Mouse (Mus musculus) limb, embryonic 10.5 days (tissue): ENCODE data around the gene Bpnt1. TPM values are rescaled to one million over a fixed set of nuclear protein-coding genes. Genes with fewer than 3 reads are reported as not detected.

Experiments
- DNase-seq: peaks from one replicate; pipeline ENCODE4 v3.0.0-alpha.2; 2017; ENCODE audit warnings: low spot score
- H3K27ac ChIP-seq: fragments of 300-500 bp; sonication (generic); 2 replicates; pipeline ENCODE4 v1.5.1; 2016; ENCODE audit warnings: mild to moderate bottlenecking
- H3K27me3 ChIP-seq: fragments of 300-500 bp; sonication (generic); 2 replicates; pipeline ENCODE4 v1.6.1; 2016; ENCODE audit warnings: low read depth, mild to moderate bottlenecking; ENCODE audit not compliant: poor library complexity, severe bottlenecking
- H3K36me3 ChIP-seq: fragments of 300-500 bp; sonication (generic); 2 replicates; pipeline ENCODE4 v1.6.1; 2016; ENCODE audit warnings: mild to moderate bottlenecking, moderate library complexity
- H3K4me1 ChIP-seq: fragments of 300-500 bp; sonication (generic); 2 replicates; pipeline ENCODE4 v1.6.1; 2016
- H3K4me3 ChIP-seq: fragments of 300-500 bp; sonication (generic); 2 replicates; pipeline ENCODE4 v1.5.1; 2016; ENCODE audit warnings: mild to moderate bottlenecking, moderate library complexity
- H3K9me3 ChIP-seq: fragments of 300-500 bp; sonication (generic); replicated peaks from 2 replicates; pipeline ENCODE4 v1.6.1; 2016; ENCODE audit warnings: mild to moderate bottlenecking
- WGBS: fragments of 180-500 bp; shearing (Covaris S2); methylation state at CpG from one replicate; pipeline ENCODE4 v1.1.7; 2016; 5-methylcytosine and 5-hydroxymethylcytosine counted together
- polyA plus RNA-seq: library from polyadenylated mRNA; unstranded; fragments of >200 nt; fragmentation: Nextera tagmentation; extraction: Ambion mirVana; gene quantifications from 2 replicates; pipeline ENCODE4 v1.2.1, GENCODE M21; 2016

Bpnt1 gene
- polyA plus RNA-seq, 1 experiment from 2014 or later, result 30.6 TPM

GRCm38 (mm10) chr1:185335231-185335765 lies 3.3 kb downstream of the Bpnt1 start:
- no peak for DNase-seq
- no peak overlapping the region for H3K27ac ChIP-seq
- H3K4me3 ChIP-seq, result no peak overlapping the region
- peaks cover 30% of the 10 kb centered on the region for H3K36me3 ChIP-seq
- peaks cover 12% of the 10 kb centered on the region for H3K4me1 ChIP-seq
- no peaks in the 10 kb centered on the region for H3K9me3 ChIP-seq
- no peaks in the 10 kb centered on the region for H3K27me3 ChIP-seq
- WGBS, result 87% methylated on average over 6 of the region's 6 CpGs

- WGBS, result 89% methylated on average over 3 of the region's 3 CpGs
Observed at GRCm38 (mm10) chr1:185336535-185336934, 4.6 kb downstream of the Bpnt1 start.

DNA sequence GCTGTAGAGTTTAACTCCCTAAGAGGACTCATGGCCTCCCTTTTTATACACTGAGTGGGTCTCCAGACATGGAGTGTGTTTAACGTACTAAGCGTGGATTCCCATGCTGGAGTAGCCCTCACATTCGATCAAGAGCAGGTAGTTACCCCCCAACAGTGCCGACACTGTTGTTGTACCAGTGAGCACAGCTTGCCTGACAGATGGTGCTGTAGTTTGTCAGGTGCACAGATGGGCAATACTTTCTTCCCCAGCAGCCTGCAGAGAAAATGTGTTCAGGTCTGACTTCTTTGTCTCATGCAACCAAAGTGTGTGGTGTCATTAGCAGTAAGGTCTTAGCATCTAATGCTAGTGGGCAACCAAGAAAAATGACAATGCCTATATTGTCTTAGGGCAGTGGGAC lies 10.5 kb downstream of the Bpnt1 start:
- Histone ChIP-seq H3K27ac (no peak overlapping the region), H3K9me3 (no peaks in the 10 kb centered on the region), H3K4me3 (no peak overlapping the region), H3K4me1 (no peaks in the 10 kb centered on the region), H3K27me3 (no peaks in the 10 kb centered on the region), H3K36me3 (peaks cover 97% of the 10 kb centered on the region)
- DNase-seq, result no peak
- 95% methylated on average over 4 of the region's 4 CpGs for WGBS

More at GRCm38 (mm10) chr1:185336535-185336934, 4.6 kb downstream of the Bpnt1 start:
- Histone ChIP-seq H3K4me1 (peaks cover 12% of the 10 kb centered on the region), H3K9me3 (no peaks in the 10 kb centered on the region), H3K27ac (no peak overlapping the region), H3K36me3 (peaks cover 43% of the 10 kb centered on the region), H3K4me3 (no peak overlapping the region), H3K27me3 (no peaks in the 10 kb centered on the region)
- no peak for DNase-seq

- H3K4me1 ChIP-seq, result no peaks in the 10 kb centered on the region
Observed at GRCm38 (mm10) chr1:185343422-185343821, 11.5 kb downstream of the Bpnt1 start.

GRCm38 (mm10) chr1:185346188-185346587 lies 14.2 kb downstream of the Bpnt1 start:
- Histone ChIP-seq H3K4me3 (no peak overlapping the region), H3K36me3 (peaks cover 99% of the 10 kb centered on the region), H3K4me1 (no peaks in the 10 kb centered on the region), H3K27me3 (no peaks in the 10 kb centered on the region), H3K9me3 (no peaks in the 10 kb centered on the region), H3K27ac (no peak overlapping the region)
- DNase-seq, result no peak
- WGBS, result 73% methylated on average over 10 of the region's 10 CpGs

More at GRCm38 (mm10) chr1:185343422-185343821, 11.5 kb downstream of the Bpnt1 start:
- 78% methylated on average over 8 of the region's 8 CpGs for WGBS
- Histone ChIP-seq H3K27me3 (no peaks in the 10 kb centered on the region), H3K36me3 (peaks cover 97% of the 10 kb centered on the region), H3K9me3 (no peaks in the 10 kb centered on the region), H3K4me3 (no peak overlapping the region), H3K27ac (no peak overlapping the region)
- DNase-seq, result no peak

DNA sequence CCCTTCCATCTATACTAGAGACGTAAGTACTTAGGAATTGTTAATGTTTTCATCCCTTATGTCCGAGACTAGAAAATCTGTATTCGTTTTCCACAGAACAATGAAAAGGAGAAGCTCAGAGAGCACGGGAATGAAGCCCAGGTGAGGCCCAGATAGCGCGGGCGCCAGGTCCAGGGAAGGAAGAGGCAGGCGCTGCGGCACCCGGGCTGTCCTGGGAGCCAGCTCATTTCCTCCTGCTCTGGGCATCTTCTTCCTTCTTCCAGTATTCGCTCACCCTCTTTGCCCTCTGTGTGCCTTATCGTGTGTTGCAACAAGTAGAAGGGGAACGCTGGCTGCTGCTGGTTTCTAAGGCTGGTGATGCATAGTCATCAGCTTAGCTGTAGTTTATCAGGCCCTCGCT lies 17.8 kb downstream of the Bpnt1 start:
- DNase-seq, result no peak
- Histone ChIP-seq H3K9me3 (no peaks in the 10 kb centered on the region), H3K27ac (no peak overlapping the region), H3K36me3 (peaks cover 97% of the 10 kb centered on the region), H3K4me3 (no peak overlapping the region), H3K27me3 (no peaks in the 10 kb centered on the region), H3K4me1 (no peaks in the 10 kb centered on the region)
- 98% methylated on average over 14 of the region's 14 CpGs for WGBS

- peaks cover 97% of the 10 kb centered on the region for H3K36me3 ChIP-seq
- H3K4me3 ChIP-seq, result no peak overlapping the region
- 95% methylated on average over 4 of the region's 4 CpGs for WGBS
- H3K27ac ChIP-seq, result no peak overlapping the region
- no peaks in the 10 kb centered on the region for H3K4me1 ChIP-seq
- no peaks in the 10 kb centered on the region for H3K9me3 ChIP-seq
- DNase-seq, result no peak
- no peaks in the 10 kb centered on the region for H3K27me3 ChIP-seq
Observed at GRCm38 (mm10) chr1:185350611-185351010, 18.7 kb downstream of the Bpnt1 start.

DNA sequence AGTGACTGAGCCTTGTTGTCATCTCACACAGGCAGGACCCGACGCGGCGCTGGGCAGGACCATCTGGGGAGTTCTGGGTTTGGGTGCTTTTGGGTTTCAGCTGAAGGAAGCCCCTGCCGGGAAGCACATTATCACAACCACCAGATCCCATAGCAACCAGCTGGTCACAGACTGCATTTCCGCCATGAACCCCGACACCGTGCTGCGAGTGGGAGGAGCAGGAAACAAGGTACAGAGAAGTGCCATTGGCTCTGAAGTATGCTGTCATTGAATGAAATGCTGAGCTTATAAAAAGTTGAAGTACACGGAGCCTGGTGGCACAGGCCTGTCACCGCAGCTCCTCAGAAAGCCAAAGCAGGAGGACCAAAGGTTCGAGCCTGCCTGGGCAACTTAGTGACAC lies 20.2 kb downstream of the Bpnt1 start:
- Histone ChIP-seq H3K9me3 (no peaks in the 10 kb centered on the region), H3K4me3 (no peak overlapping the region), H3K27me3 (no peaks in the 10 kb centered on the region), H3K4me1 (no peaks in the 10 kb centered on the region), H3K27ac (no peak overlapping the region), H3K36me3 (peaks cover 96% of the 10 kb centered on the region)
- WGBS, result 91% methylated on average over 12 of the region's 12 CpGs
- no peak for DNase-seq

- Histone ChIP-seq H3K4me1 (no peaks in the 10 kb centered on the region), H3K9me3 (no peaks in the 10 kb centered on the region), H3K27ac (no peak overlapping the region), H3K27me3 (no peaks in the 10 kb centered on the region), H3K4me3 (no peak overlapping the region), H3K36me3 (peaks cover 93% of the 10 kb centered on the region)
- DNase-seq, result no peak
- WGBS, result 96% methylated on average over 8 of the region's 8 CpGs
Observed at GRCm38 (mm10) chr1:185353351-185353750, 21.4 kb downstream of the Bpnt1 start.

- no peak for DNase-seq
- 80% methylated on average over 4 of the region's 4 CpGs for WGBS
- no peaks in the 10 kb centered on the region for H3K4me1 ChIP-seq
- no peak overlapping the region for H3K4me3 ChIP-seq
- H3K27me3 ChIP-seq, result no peaks in the 10 kb centered on the region
- H3K9me3 ChIP-seq, result no peaks in the 10 kb centered on the region
- peaks cover 81% of the 10 kb centered on the region for H3K36me3 ChIP-seq
- no peak overlapping the region for H3K27ac ChIP-seq
Observed at GRCm38 (mm10) chr1:185354731-185355130, 22.8 kb downstream of the Bpnt1 start.

DNA sequence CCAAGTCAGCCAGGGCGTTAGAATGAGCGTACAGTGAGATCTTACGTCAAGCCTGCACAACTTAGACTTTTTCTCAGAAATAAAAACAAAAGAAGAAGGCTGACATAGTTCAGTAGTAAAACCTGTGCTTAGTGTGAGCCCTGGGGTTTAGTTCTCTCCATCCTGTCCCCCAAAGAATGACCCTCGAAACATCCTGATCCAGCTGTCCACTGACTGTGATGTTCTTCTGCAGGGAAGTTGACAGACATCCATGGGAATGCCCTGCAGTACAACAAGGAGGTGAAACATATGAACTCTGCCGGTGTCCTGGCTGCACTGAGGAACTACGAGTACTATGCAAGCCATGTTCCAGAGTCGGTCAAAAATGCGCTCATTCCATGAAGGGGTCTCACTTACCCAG lies 24.3 kb downstream of the Bpnt1 start:
- DNase-seq, result no peak
- Histone ChIP-seq H3K4me3 (no peak overlapping the region), H3K36me3 (peaks cover 69% of the 10 kb centered on the region), H3K9me3 (no peaks in the 10 kb centered on the region), H3K27ac (no peak overlapping the region), H3K4me1 (no peaks in the 10 kb centered on the region), H3K27me3 (no peaks in the 10 kb centered on the region)
- WGBS, result 95% methylated on average over 8 of the region's 8 CpGs

DNA sequence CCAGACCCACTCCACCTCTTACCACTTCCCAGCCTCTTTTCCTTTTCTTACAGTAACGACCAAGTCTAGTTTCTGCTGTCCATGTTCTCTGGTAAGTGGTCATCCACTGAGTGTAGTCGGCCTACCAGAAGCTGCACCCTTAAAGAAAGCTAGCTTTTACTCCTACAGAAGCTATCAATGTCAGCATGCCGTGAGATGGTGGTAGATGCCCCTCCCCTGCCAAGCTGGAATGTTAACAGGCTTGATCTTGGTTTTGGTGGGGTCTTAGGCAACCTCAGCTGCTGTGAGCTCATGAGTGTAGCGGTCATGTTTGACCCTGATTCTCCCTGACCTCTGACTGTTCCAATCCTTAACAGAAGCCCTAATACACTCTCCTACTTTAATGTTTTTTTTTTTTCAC lies 26.3 kb downstream of the Bpnt1 start:
- WGBS, result 90% methylated on average over 4 of the region's 4 CpGs
- DNase-seq, result no peak
- H3K36me3 ChIP-seq, result peaks cover 50% of the 10 kb centered on the region
- no peak overlapping the region for H3K4me3 ChIP-seq
- peaks cover 3% of the 10 kb centered on the region; the same call in 1 of the 2 replicates for H3K4me1 ChIP-seq
- H3K27me3 ChIP-seq, result no peaks in the 10 kb centered on the region
- no peaks in the 10 kb centered on the region for H3K9me3 ChIP-seq
- H3K27ac ChIP-seq, result no peak overlapping the region

- peak within 1 kb of the TSS; percentile 94 for H3K27ac ChIP-seq
- H3K4me3 ChIP-seq, result peak within 1 kb of the TSS; percentile 99
- H3K9me3 ChIP-seq, result no peaks in the 10 kb centered on the region
- H3K36me3 ChIP-seq, result peaks cover 17% of the 10 kb centered on the region
- under 1% methylated on average over 92 of the region's 92 CpGs for whole genome bisulfite sequencing
- peak; percentile 100 for DNase-seq
- H3K4me1 ChIP-seq, result peaks cover 13% of the 10 kb centered on the region
- no peaks in the 10 kb centered on the region for H3K27me3 ChIP-seq
Observed at GRCm38 (mm10) chr1:185362677-185363520, 30.9 kb downstream of the Bpnt1 start, which contains the start of gene Eprs. TSS of gene Eprs (plus strand) at chr1:185363044.
